In genomic region chr5:151085749-151086148, GRCm38 (mm10) we compare ENCODE assay signal across 16 mouse cellular contexts.
"Had no signal": no experiment of that assay in that cellular context is flagged by ENCODE, and none has a peak within 500 bp of the region (broad histone marks: within the 10 kb centered on the region; RNA-seq: fewer than 3 reads in every experiment).

No protein-coding gene starts in this region.

- H3K36me3 ChIP-seq: liver, embryonic 12.5 days; lung, embryonic 15.5 days; midbrain, embryonic 10.5 days; midbrain, embryonic 12.5 days; neural tube, embryonic 13.5 days; neural tube, embryonic 15.5 days; stomach, embryonic 15.5 days had no signal

- H3K9ac ChIP-seq: liver, embryonic 12.5 days; liver, embryonic 14.5 days; lung, embryonic 15.5 days; midbrain, embryonic 12.5 days; neural tube, embryonic 13.5 days; neural tube, embryonic 15.5 days; stomach, embryonic 15.5 days had no signal

- H3K27ac ChIP-seq: liver, embryonic 12.5 days; liver, embryonic 14.5 days; lung, embryonic 15.5 days; midbrain, embryonic 10.5 days; midbrain, embryonic 12.5 days; neural tube, embryonic 13.5 days; stomach, postnatal 0 days had no signal

- H3K9me3 ChIP-seq: liver, embryonic 12.5 days; lung, embryonic 15.5 days; midbrain, embryonic 10.5 days; midbrain, embryonic 12.5 days; neural tube, embryonic 13.5 days; neural tube, embryonic 15.5 days; stomach, embryonic 15.5 days had no signal

- H3K4me2 ChIP-seq: liver, embryonic 12.5 days; lung, embryonic 15.5 days; midbrain, embryonic 12.5 days; neural tube, embryonic 13.5 days; neural tube, embryonic 15.5 days; stomach, embryonic 15.5 days had no signal

- ATAC-seq: liver, embryonic 12.5 days; midbrain, embryonic 16.5 days had no signal

- H3K27me3 ChIP-seq: liver, embryonic 12.5 days; lung, embryonic 15.5 days; midbrain, embryonic 12.5 days; neural tube, embryonic 13.5 days; neural tube, embryonic 15.5 days; stomach, embryonic 15.5 days had no signal

- H3K4me1 ChIP-seq: midbrain, embryonic 12.5 days had no signal

- DNase-seq: midbrain, embryonic 14.5 days; right cerebral cortex, postnatal 14 days; thymus, adult 2 months; thymus, postnatal 25 days; thymus, postnatal 4 days had no signal

- H3K4me3 ChIP-seq: liver, embryonic 12.5 days; lung, embryonic 15.5 days; midbrain, embryonic 10.5 days; midbrain, embryonic 12.5 days; myocyte; neural tube, embryonic 13.5 days; neural tube, embryonic 15.5 days; stomach, embryonic 15.5 days had no signal
